Mouse (Mus musculus): Measurements from ENCODE around the gene Laptm5. TPM values are rescaled to one million over a fixed set of nuclear protein-coding genes. Genes with fewer than 3 reads are reported as not detected.
A peak's percentile ranks its signal among the peaks of the same experiment; 100 is the strongest.

The Laptm5 gene
- polyA plus RNA-seq, 1 experiment from 2014 or later, result 64.3 TPM

DNA sequence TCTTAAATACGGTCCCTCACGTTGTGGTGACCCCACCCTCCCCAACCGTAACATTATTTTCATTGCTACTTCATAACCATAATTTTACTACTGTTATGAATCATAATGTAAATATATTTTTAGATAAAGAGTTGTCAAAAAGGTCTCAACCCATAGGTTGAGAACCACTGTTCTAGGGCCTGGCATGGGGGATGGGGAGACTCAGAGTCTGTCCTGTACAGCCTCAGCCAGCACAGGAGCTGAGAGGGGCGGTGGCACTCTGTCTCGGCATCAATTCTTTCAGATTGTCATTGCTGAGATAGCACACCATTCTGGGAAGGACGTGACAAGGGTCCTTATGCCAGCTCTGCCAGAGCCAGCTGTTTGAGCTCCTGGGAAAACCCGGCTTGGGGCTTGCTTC lies 1.6 kb downstream of the Laptm5 start:
- no peak for ATAC-seq
- Histone ChIP-seq H3K36me3 (no peaks in the 10 kb centered on the region), H3K27me3 (replicated peaks) (no peaks in the 10 kb centered on the region), H3K4me1 (peaks cover 81% of the 10 kb centered on the region), H3K27ac (no peak overlapping the region), H3K4me3 (peak overlapping the region; percentile 39), H3K9me3 (replicated peaks) (no peaks in the 10 kb centered on the region), H3K9ac (no peak overlapping the region; the same call in 1 of the 2 replicates), H3K4me2 (peak overlapping the region; percentile 39)
- WGBS (ENCODE audit: insufficient replicate concordance), result 21% methylated on average over 7 of the region's 7 CpGs

DNA sequence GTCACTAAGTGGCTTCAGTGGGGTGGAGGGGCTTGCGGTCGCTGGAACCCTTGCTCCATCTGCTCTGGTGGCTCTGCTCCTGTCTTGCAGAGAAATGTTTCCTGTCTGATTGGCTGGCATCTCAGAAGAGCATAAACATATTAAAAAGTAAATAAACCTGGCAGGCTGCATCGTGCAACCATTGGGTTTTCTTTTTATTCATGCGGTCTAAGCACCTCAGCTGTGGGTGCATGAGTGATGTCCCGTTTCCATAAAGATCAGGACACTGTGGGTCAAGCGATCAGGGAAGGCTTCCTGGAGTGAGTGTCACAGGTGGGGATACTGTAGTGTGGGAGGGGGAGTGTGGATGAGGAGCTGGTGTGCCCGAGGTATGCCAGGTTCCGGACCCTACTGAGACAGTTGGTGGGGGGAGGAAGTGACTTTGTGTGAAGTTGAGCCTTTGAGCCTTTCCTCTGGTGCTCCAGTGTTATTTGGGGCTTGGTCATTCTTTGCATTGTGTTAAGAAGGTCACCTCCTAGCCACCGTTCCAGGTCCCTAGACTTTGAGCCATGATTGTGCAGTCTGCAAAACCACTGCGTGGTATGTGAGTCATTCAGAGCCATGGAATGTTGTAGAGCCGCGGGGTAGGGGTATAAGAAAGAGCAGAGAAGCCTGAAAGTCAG lies 2.2 kb downstream of the Laptm5 start:
- Histone ChIP-seq H3K27me3 (replicated peaks) (no peaks in the 10 kb centered on the region), H3K9ac (no peak overlapping the region; the same call in 1 of the 2 replicates), H3K4me1 (peaks cover 81% of the 10 kb centered on the region), H3K36me3 (no peaks in the 10 kb centered on the region), H3K9me3 (replicated peaks) (no peaks in the 10 kb centered on the region), H3K4me2 (peak overlapping the region; percentile 39), H3K27ac (no peak overlapping the region), H3K4me3 (peak overlapping the region; percentile 39)
- no peak for ATAC-seq
- WGBS (ENCODE audit: insufficient replicate concordance), result 32% methylated on average over 12 of the region's 12 CpGs

DNA sequence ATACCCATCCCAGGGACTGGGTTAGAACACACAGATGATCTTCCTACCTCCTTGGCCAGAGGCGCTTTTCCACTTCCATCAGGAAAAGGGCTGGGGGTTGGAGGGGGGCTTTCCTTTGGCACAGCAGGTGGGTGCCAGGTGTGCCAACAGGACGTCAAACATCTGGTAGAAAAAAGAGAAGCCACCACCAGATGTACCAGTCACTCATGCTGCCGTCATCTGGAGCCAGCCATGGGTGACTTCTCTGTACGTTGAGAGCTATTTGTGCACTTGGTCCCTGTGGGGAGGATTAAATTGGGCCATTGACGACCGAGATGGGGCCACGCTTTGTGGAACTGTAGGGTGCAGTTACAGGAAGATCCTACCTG lies 2.7 kb downstream of the Laptm5 start:
- Histone ChIP-seq H3K9me3 (replicated peaks) (no peaks in the 10 kb centered on the region), H3K27me3 (replicated peaks) (no peaks in the 10 kb centered on the region), H3K9ac (no peak overlapping the region), H3K4me1 (peaks cover 81% of the 10 kb centered on the region), H3K27ac (no peak overlapping the region), H3K4me3 (peak overlapping the region; percentile 39), H3K36me3 (no peaks in the 10 kb centered on the region), H3K4me2 (peak overlapping the region; percentile 39)
- ATAC-seq, result no peak
- WGBS (ENCODE audit: insufficient replicate concordance), result 47% methylated on average over 7 of the region's 7 CpGs

DNA sequence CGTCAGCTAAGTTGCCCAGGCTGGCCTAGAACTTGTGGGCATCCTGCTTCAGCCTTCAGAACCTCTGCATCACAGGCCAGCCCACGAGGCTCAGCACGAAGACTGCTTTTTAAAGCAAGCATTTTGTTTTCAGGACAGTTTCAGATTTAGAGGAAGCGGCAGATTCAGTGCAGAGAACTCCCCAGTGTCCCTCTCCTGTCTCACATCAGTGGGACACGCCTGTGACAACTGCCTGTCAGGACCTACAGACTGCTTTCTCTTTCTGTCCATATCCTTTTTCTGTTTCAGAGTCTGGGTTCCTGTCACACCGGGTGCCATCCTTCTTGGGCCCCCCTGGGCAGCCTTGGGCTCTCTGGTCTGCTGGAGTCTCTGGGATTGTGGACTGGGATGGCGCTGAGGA lies 3.7 kb downstream of the Laptm5 start:
- no peak overlapping the region for H3K4me3 ChIP-seq
- WGBS (ENCODE audit: insufficient replicate concordance), result 63% methylated on average over 7 of the region's 7 CpGs

DNA sequence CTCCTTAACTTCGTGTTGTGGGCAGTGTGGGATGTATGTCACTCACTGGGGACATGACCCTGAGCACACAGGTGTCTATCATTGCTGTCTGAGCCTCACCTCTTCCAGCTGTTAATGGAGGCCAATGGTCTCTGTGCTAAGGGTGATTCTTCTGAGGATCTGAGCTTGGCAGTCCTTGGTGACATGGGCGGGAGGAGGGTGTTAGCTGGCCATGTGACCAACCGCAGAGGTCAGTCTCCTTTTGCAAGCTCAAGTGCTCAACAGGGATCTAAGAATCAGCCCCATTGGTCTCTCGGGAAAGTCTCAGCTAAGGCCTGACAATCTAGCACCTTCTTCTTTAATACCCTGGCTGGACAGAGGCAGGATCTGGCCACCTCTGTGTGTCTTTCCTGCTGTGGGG lies 4.6 kb downstream of the Laptm5 start:
- Histone ChIP-seq H3K27ac (no peak overlapping the region), H3K9me3 (replicated peaks) (no peaks in the 10 kb centered on the region), H3K36me3 (no peaks in the 10 kb centered on the region), H3K27me3 (replicated peaks) (no peaks in the 10 kb centered on the region), H3K4me1 (peaks cover 81% of the 10 kb centered on the region), H3K9ac (no peak overlapping the region), H3K4me3 (no peak overlapping the region), H3K4me2 (no peak overlapping the region)
- ATAC-seq, result no peak
- WGBS (ENCODE audit: insufficient replicate concordance), result 54% methylated on average over 4 of the region's 4 CpGs

More for the DNA sequence above, 3.7 kb downstream of the Laptm5 start:
- Histone ChIP-seq H3K4me2 (no peak overlapping the region), H3K9ac (no peak overlapping the region), H3K27me3 (replicated peaks) (no peaks in the 10 kb centered on the region), H3K4me1 (peaks cover 81% of the 10 kb centered on the region), H3K9me3 (replicated peaks) (no peaks in the 10 kb centered on the region), H3K36me3 (no peaks in the 10 kb centered on the region), H3K27ac (no peak overlapping the region)
- ATAC-seq, result no peak

DNA sequence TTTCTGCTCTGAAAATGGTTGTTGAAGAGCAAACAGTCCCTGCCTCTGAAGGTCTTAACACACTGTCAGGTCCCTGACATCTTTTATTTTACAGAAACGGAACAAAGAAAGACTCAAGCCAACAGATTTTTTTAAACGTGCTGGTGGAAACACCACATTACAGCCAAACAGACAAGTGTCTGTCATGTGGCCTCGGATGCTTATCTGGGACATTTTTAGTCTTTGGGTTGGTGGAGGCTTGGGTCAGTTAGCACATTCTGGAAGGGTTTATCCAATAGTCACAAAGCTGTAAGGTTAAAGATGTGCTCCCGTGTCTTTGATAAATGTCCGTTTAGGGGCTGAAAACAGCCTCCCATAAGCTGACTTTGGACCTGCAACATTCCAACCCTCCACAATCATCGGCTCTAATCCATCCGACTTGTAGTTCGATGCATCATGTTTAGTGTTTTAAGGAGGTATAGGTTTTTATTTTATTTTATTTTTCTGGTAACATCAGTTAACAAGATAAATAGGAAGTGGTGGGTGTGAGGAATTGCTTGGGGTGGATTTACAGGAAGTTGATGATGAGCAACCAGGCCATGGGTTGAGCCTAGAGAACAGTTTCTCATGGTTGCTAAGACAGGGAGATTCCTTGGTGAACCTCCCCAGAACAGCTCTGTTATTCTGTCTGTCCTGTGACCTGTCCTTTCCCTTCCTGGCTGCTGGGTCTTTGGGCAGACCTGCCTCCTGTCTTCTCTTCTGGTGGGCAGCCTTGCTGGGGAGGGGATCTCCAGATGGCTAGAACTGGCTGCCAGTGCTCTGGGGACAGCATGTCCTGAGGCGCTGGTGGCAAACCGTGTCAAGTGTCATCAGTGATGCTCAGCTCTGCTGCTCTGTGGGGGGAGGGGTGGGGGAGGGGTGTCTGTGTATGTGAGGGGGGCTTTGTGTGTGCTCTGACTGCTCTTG lies 6.2 kb downstream of the Laptm5 start:
- H3K4me1 ChIP-seq, result peaks cover 69% of the 10 kb centered on the region
- no peaks in the 10 kb centered on the region for H3K36me3 ChIP-seq
- no peak overlapping the region for H3K27ac ChIP-seq
- no peaks in the 10 kb centered on the region for H3K9me3 ChIP-seq (replicated peaks)
- no peak for ATAC-seq
- H3K4me2 ChIP-seq, result no peak overlapping the region
- 53% methylated on average over 10 of the region's 10 CpGs for WGBS (ENCODE audit: insufficient replicate concordance)
- no peak overlapping the region for H3K4me3 ChIP-seq
- H3K9ac ChIP-seq, result no peak overlapping the region
- no peaks in the 10 kb centered on the region for H3K27me3 ChIP-seq (replicated peaks)

DNA sequence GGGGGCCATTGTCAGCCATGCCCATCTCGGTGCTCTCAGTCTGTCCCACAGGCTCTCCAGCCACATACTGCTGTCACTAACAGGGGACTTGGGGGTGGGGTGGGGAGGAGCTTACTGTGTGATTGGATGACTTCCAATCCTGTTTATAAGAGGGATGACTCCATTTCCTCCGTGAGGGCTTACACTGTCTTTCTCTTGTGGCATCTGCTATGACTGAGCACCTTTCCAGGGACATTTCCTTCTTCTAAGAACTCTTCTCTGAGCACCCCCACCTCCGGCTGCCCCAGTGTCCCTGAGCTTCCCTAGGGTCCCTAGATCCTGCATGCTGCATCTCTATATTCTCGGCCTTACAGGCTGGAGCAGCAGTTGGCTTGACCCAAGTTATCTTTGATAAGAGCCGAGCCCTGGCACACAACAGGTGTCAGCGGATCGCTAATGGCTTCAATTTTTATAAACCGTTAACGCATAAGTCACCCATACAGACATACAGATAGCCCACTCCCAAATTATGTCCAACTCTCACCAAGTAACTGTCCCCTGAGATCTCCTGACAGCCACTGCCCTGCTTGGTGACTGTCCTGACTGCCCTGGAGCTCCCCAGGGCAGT lies 6.9 kb downstream of the Laptm5 start:
- H3K4me3 ChIP-seq, result no peak overlapping the region
- H3K27me3 ChIP-seq (replicated peaks), result no peaks in the 10 kb centered on the region
- H3K36me3 ChIP-seq, result no peaks in the 10 kb centered on the region
- H3K9ac ChIP-seq, result no peak overlapping the region
- H3K27ac ChIP-seq, result no peak overlapping the region; the same call in 1 of the 2 replicates
- WGBS (ENCODE audit: insufficient replicate concordance), result 51% methylated on average over 9 of the region's 9 CpGs
- peaks cover 61% of the 10 kb centered on the region for H3K4me1 ChIP-seq
- no peak for ATAC-seq
- no peak overlapping the region for H3K4me2 ChIP-seq
- H3K9me3 ChIP-seq (replicated peaks), result no peaks in the 10 kb centered on the region

DNA sequence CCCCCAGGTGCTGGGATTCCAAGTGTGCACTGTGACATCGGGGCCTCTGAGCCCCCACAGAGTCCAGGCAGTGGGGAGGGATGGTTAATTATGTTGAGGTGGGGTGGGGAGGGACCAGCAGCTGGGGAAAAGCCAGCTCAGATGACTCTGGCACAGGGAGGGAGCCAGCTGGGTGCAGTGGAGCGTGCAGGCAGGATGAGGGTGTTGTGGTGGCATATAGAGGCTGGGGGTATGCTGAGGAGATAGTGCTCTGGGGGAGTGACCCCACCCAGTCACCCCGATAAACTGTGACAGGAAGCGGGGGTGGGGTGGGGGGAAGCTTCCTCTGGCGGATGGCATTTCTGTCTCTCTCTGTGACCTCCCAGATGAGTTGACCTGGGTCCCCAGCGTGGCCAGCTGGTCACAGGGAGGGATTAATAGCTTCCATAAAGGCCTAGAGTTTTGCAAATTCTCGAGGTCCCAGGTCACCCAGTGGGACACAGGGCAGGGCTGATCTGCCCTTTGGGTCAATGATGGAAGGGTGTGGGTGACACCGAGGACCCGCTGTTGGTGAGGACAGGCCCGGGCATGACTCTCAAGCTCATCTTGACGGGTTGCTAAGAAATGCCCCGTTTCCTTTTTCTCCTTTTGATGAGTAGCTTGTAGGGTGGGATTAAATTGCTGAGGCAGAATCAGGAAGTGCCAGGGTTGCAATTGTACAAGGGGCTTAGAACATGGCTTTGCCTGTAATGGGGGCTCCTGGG lies 8.2 kb downstream of the Laptm5 start:
- H3K4me2 ChIP-seq, result peak overlapping the region; percentile 20
- 24% methylated on average over 12 of the region's 12 CpGs for whole genome bisulfite sequencing (ENCODE audit: insufficient replicate concordance)

DNA sequence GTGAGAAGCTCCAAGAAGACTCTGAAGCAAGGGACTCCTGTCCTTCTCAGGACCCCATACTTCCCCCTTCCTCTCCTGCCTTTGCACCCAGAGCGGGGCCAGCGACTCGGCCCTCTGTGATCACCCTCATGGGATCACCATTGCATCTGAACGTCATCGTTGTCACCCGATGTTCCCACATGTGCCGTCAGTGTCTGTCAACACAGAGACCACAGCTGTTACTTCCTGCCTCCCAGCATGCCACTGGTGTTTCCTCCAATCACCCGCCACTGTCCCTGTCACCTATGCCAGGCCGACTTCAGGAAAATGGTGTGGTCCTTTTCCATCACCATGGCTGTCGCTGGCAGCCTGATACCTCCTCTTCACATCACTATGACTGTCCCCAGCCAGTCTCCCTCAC lies 9.1 kb downstream of the Laptm5 start:
- Histone ChIP-seq H3K4me2 (no peak overlapping the region), H3K27me3 (replicated peaks) (no peaks in the 10 kb centered on the region), H3K4me3 (no peak overlapping the region), H3K9ac (no peak overlapping the region), H3K36me3 (peaks cover 6% of the 10 kb centered on the region; the same call in 1 of the 2 replicates), H3K9me3 (replicated peaks) (no peaks in the 10 kb centered on the region), H3K4me1 (peaks cover 45% of the 10 kb centered on the region), H3K27ac (no peak overlapping the region)
- WGBS (ENCODE audit: insufficient replicate concordance), result 64% methylated on average over 10 of the region's 10 CpGs
- no peak for ATAC-seq

More for the DNA sequence above, 8.2 kb downstream of the Laptm5 start:
- peaks cover 49% of the 10 kb centered on the region for H3K4me1 ChIP-seq
- H3K4me3 ChIP-seq, result no peak overlapping the region
- H3K27me3 ChIP-seq (replicated peaks), result no peaks in the 10 kb centered on the region
- H3K9ac ChIP-seq, result no peak overlapping the region
- ATAC-seq, result no peak
- H3K36me3 ChIP-seq, result no peaks in the 10 kb centered on the region
- no peaks in the 10 kb centered on the region for H3K9me3 ChIP-seq (replicated peaks)
- H3K27ac ChIP-seq, result no peak overlapping the region

DNA sequence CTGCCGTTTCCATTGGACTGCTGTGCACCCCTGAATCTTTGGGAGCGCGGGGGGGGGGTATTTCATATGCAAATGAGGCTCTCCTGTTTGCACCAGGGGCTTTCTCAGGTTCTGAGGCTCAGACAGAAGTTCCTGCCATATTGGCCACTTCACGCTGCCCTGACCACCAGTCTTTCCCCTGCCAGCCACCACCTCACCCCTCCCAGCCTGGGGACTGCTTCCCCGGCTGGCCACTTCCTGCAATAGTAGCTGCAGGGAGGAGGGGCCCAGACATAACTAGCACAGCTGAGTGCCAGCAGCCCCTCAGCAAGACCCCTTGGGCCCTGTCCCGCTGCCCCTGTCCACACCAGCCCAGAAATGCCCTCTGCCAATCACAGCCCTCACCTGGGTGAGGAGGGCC lies 13.3 kb downstream of the Laptm5 start:
- WGBS (ENCODE audit: insufficient replicate concordance), result 70% methylated on average over 6 of the region's 6 CpGs
- no peak overlapping the region for H3K4me2 ChIP-seq
- H3K36me3 ChIP-seq, result peaks cover 11% of the 10 kb centered on the region; the same call in 1 of the 2 replicates
- H3K9me3 ChIP-seq (replicated peaks), result no peaks in the 10 kb centered on the region
- H3K9ac ChIP-seq, result no peak overlapping the region
- peaks cover 6% of the 10 kb centered on the region for H3K4me1 ChIP-seq
- H3K27me3 ChIP-seq (replicated peaks), result no peaks in the 10 kb centered on the region
- no peak for ATAC-seq
- no peak overlapping the region for H3K4me3 ChIP-seq
- no peak overlapping the region for H3K27ac ChIP-seq

DNA sequence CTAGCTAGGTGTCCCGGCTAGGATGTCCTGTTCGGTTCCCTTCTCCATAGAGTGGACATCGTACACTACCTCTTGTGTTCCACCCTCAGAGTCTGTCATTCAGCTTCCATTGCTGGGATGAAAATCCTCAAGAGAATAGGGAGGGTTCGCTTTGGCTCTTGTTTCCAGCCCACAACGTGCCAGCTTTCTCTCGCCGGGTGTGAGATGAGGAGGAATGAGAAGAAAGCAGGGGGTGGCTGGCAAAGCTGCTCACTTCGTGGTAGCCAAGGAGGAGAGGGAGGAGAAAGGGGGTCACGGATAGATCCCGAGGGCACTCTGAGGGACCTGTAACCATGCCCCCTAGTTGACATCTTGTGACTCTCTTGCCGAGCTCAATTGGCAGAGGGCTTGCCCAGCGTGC lies 14.9 kb downstream of the Laptm5 start:
- 74% methylated on average over 12 of the region's 12 CpGs for WGBS (ENCODE audit: insufficient replicate concordance)
- H3K36me3 ChIP-seq, result peaks cover 21% of the 10 kb centered on the region
- H3K9ac ChIP-seq, result no peak overlapping the region
- no peak overlapping the region for H3K4me3 ChIP-seq
- no peaks in the 10 kb centered on the region for H3K27me3 ChIP-seq (replicated peaks)
- no peak overlapping the region for H3K27ac ChIP-seq
- H3K4me1 ChIP-seq, result no peaks in the 10 kb centered on the region
- H3K9me3 ChIP-seq (replicated peaks), result no peaks in the 10 kb centered on the region
- no peak for ATAC-seq
- H3K4me2 ChIP-seq, result no peak overlapping the region
